Mouse (Mus musculus) granulocyte monocyte progenitor cell, adult 5-6 weeks (primary cell): ENCODE results near the gene Cd300lg. TPM values are rescaled to one million over a fixed set of nuclear protein-coding genes. Genes with fewer than 3 reads are reported as not detected.
A peak's percentile ranks its signal among the peaks of the same experiment; 100 is the strongest.

ENCODE experiments used
- ATAC-seq: replicated peaks from 2 replicates; pipeline ENCODE4 v1.8.0; 2016; ENCODE audit warnings: mild to moderate bottlenecking, moderate TSS enrichment, inconsistent platforms; ENCODE audit not compliant: poor library complexity, severe bottlenecking
- total RNA-seq, 2 experiments: library from RNA; stranded (forward) in 1 of 2; stranded (reverse) in 1 of 2; fragments of 200-712, 200-1000 nt in 1 of 2; fragments of >200 nt in 1 of 2; fragmentation: Nextera tagmentation in 1 of 2; gene quantifications; 2 replicates each; pipeline ENCODE4 v1.2.3; 2014 to 2017

Cd300lg gene
- total RNA-seq, 2 experiments from 2014 or later = 0.36 to 1.1 TPM

- ATAC-seq = peak; percentile 20; the same call in 1 of the 2 replicates
Observed at GRCm38 (mm10) chr11:102089088-102089808, 47.9 kb downstream of the Cd300lg start.

- ATAC-seq = no peak
Observed at GRCm38 (mm10) chr11:102095676-102096075, 54.4 kb downstream of the Cd300lg start.

DNA sequence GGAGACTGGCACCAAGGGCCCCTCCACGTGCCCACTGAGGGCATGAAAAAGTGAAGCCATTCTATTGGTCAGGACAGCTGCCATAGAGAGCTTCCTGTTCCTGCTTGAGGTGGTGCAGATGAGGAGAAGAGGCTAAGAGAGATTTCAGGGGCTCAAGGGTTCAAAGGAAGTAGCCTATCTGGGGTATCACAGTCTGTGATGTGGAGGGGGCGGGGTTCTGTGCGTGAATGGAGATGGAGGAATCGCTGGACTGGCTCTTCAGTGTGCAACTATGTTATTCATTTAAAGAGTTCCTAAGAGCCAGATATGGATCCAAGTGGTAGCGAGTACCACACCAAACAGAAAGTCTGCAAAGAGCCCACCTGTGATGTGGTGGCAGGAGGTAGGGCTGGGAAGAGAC is 55.1 kb downstream of the Cd300lg start:
- ATAC-seq = no peak

GRCm38 (mm10) chr11:102096887-102097391 is 55.6 kb downstream of the Cd300lg start:
- peak; percentile 59 for ATAC-seq

DNA sequence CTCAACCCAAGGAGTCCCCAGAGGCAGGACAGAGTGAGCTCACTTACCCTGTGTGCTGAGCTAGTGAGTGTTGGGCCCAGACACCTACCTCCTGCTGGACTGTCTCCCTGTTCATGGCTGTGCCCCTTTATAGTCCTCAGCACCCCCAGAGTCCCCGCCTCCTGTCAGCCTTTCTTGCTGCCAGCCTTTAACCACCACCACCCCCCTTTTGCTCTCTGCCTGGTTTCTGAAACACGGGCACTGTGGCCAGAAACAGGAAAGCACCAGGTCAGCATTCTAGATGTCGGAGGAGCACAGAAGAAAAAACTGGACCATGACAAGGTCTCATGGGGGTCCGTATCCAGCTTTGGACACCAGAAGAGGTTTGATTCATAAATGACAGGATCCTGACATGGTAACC is 59.9 kb downstream of the Cd300lg start, which contains the start of gene Ppy:
Ppy (minus strand) TSS at position 101 of the 400 bp plus-strand sequence.
- ATAC-seq = no peak

GRCm38 (mm10) chr11:102102485-102103258 is 61.4 kb downstream of the Cd300lg start:
- no peak; the same call in 1 of the 2 replicates for ATAC-seq

Other genes starting within 250 kb of the Cd300lg start
- gene Meox1, start 147.1 kb upstream of the Cd300lg start, total RNA-seq (2014; fragmentation: Nextera tagmentation) = not detected in 2 replicates
- gene Meox1, start 147.1 kb upstream of the Cd300lg start, total RNA-seq (2017) = not detected in 2 replicates
- not detected in 2 replicates for gene Sost, start 74.5 kb upstream of the Cd300lg start, total RNA-seq (2014; fragmentation: Nextera tagmentation)
- not detected in 2 replicates for gene Sost, start 74.5 kb upstream of the Cd300lg start, total RNA-seq (2017)
- not detected in 2 replicates for gene Cfap97d1, start 57.2 kb upstream of the Cd300lg start, total RNA-seq (2014; fragmentation: Nextera tagmentation)
- not detected in 2 replicates for gene Cfap97d1, start 57.2 kb upstream of the Cd300lg start, total RNA-seq (2017)
- gene Dusp3, start 54.5 kb upstream of the Cd300lg start, total RNA-seq (2014; fragmentation: Nextera tagmentation) = 3.9 and 4.3 TPM in 2 replicates
- 0.95 and 1.1 TPM in 2 replicates for gene Dusp3, start 54.5 kb upstream of the Cd300lg start, total RNA-seq (2017)
- gene Mpp3, start 13.0 kb upstream of the Cd300lg start, total RNA-seq (2014; fragmentation: Nextera tagmentation) = not detected in 2 replicates
- gene Mpp3, start 13.0 kb upstream of the Cd300lg start, total RNA-seq (2017) = not detected in 2 replicates
- not detected in 2 replicates for gene Mpp2, start 47.0 kb downstream of the Cd300lg start, total RNA-seq (2014; fragmentation: Nextera tagmentation)
- 0.04 TPM in 1 of 2 replicates, not detected in the other for gene Mpp2, start 47.0 kb downstream of the Cd300lg start, total RNA-seq (2017)
- gene Ppy, start 59.8 kb downstream of the Cd300lg start, total RNA-seq (2014; fragmentation: Nextera tagmentation) = not detected in 2 replicates
- gene Ppy, start 59.8 kb downstream of the Cd300lg start, total RNA-seq (2017) = not detected in 2 replicates
- gene Pyy, start 66.3 kb downstream of the Cd300lg start, total RNA-seq (2014; fragmentation: Nextera tagmentation) = not detected in 2 replicates
- gene Pyy, start 66.3 kb downstream of the Cd300lg start, total RNA-seq (2017) = not detected in 2 replicates
- not detected in 2 replicates for gene Nags, start 104.0 kb downstream of the Cd300lg start, total RNA-seq (2014; fragmentation: Nextera tagmentation)
- 0.04 TPM in 1 of 2 replicates, not detected in the other for gene Nags, start 104.0 kb downstream of the Cd300lg start, total RNA-seq (2017)
- 11.8 and 19.4 TPM in 2 replicates for gene Tmem101, start 114.9 kb downstream of the Cd300lg start, total RNA-seq (2014; fragmentation: Nextera tagmentation)
- gene Tmem101, start 114.9 kb downstream of the Cd300lg start, total RNA-seq (2017) = 14.8 and 32.0 TPM in 2 replicates
- gene Lsm12, start 143.8 kb downstream of the Cd300lg start, total RNA-seq (2014; fragmentation: Nextera tagmentation) = 109 and 123 TPM in 2 replicates
- gene Lsm12, start 143.8 kb downstream of the Cd300lg start, total RNA-seq (2017) = 67.6 and 77.7 TPM in 2 replicates
- 144 TPM in 2 replicates for gene G6pc3, start 148.1 kb downstream of the Cd300lg start, total RNA-seq (2014; fragmentation: Nextera tagmentation)
- 61.1 and 61.6 TPM in 2 replicates for gene G6pc3, start 148.1 kb downstream of the Cd300lg start, total RNA-seq (2017)
- 28.5 and 33.5 TPM in 2 replicates for gene Hdac5, start 188.7 kb downstream of the Cd300lg start, total RNA-seq (2014; fragmentation: Nextera tagmentation)
- 15.8 and 26.3 TPM in 2 replicates for gene Hdac5, start 188.7 kb downstream of the Cd300lg start, total RNA-seq (2017)
- 26.7 and 28.6 TPM in 2 replicates for gene BC030867, start 207.4 kb downstream of the Cd300lg start, total RNA-seq (2014; fragmentation: Nextera tagmentation)
- gene BC030867, start 207.4 kb downstream of the Cd300lg start, total RNA-seq (2017) = 5.6 and 8.6 TPM in 2 replicates
- 1.1 and 3.4 TPM in 2 replicates for gene Asb16, start 227.2 kb downstream of the Cd300lg start, total RNA-seq (2014; fragmentation: Nextera tagmentation)
- 0.17 and 0.31 TPM in 2 replicates for gene Asb16, start 227.2 kb downstream of the Cd300lg start, total RNA-seq (2017)
- gene Tmub2, start 243.4 kb downstream of the Cd300lg start, total RNA-seq (2014; fragmentation: Nextera tagmentation) = 22.7 and 34.6 TPM in 2 replicates
- 17.2 and 32.6 TPM in 2 replicates for gene Tmub2, start 243.4 kb downstream of the Cd300lg start, total RNA-seq (2017)